21 mouse cellular contexts compared by ENCODE assay signal in genomic region chr10:44347549-44348172, GRCm38 (mm10).
"Had no signal": no experiment of that assay in that cellular context is flagged by ENCODE, and none has a peak within 500 bp of the region (broad histone marks: within the 10 kb centered on the region; RNA-seq: fewer than 3 reads in every experiment).

No protein-coding gene starts in this region.

- H3K9ac ChIP-seq: liver, embryonic 14.5 days; lung, embryonic 14.5 days; midbrain, embryonic 12.5 days; neural tube, embryonic 13.5 days; neural tube, embryonic 15.5 days; stomach, embryonic 15.5 days had no signal

- H3K9me3 ChIP-seq: midbrain, embryonic 12.5 days; neural tube, embryonic 13.5 days; neural tube, embryonic 15.5 days; stomach, embryonic 15.5 days had no signal

- H3K4me3 ChIP-seq: midbrain, embryonic 12.5 days; myocyte; neural tube, embryonic 13.5 days; neural tube, embryonic 15.5 days; stomach, embryonic 15.5 days had no signal

- H3K4me2 ChIP-seq: lung, embryonic 14.5 days; midbrain, embryonic 12.5 days; neural tube, embryonic 13.5 days; neural tube, embryonic 15.5 days; stomach, embryonic 15.5 days had no signal

- H3K27ac ChIP-seq: liver, embryonic 14.5 days; midbrain, embryonic 12.5 days; neural tube, embryonic 15.5 days; stomach, embryonic 15.5 days; stomach, postnatal 0 days had no signal

- H3K36me3 ChIP-seq: midbrain, embryonic 12.5 days; neural tube, embryonic 13.5 days; neural tube, embryonic 15.5 days; stomach, embryonic 15.5 days had no signal

- H3K27me3 ChIP-seq: midbrain, embryonic 12.5 days; neural tube, embryonic 13.5 days; neural tube, embryonic 15.5 days; stomach, embryonic 15.5 days had no signal

- ATAC-seq: midbrain, embryonic 16.5 days had no signal

- H3K4me1 ChIP-seq: midbrain, embryonic 12.5 days; neural tube, embryonic 15.5 days; stomach, embryonic 15.5 days had no signal

- DNase-seq: lung, adult 18-20 months; lung, embryonic 14.5 days; lung, postnatal 10 days; lung, postnatal 4 days; midbrain, embryonic 14.5 days; retina, postnatal 1 day; right cerebral cortex, adult 18-20 months; right cerebral cortex, postnatal 25 days; right cerebral cortex, postnatal 4 days; spleen, adult 18-20 months; thymus, adult 2 months; thymus, postnatal 25 days; thymus, postnatal 4 days had no signal
